Mouse (Mus musculus): ENCODE data around the gene Chrm5. TPM values are rescaled to one million over a fixed set of nuclear protein-coding genes. Genes with fewer than 3 reads are reported as not detected.
"Not testable (repeated sequence)": the region's sequence is repeated elsewhere in the genome, so short reads cannot be mapped to it uniquely, and the experiment has no call there.

The Chrm5 gene
- total and polyA plus RNA-seq, 3 experiments, result not detected

DNA sequence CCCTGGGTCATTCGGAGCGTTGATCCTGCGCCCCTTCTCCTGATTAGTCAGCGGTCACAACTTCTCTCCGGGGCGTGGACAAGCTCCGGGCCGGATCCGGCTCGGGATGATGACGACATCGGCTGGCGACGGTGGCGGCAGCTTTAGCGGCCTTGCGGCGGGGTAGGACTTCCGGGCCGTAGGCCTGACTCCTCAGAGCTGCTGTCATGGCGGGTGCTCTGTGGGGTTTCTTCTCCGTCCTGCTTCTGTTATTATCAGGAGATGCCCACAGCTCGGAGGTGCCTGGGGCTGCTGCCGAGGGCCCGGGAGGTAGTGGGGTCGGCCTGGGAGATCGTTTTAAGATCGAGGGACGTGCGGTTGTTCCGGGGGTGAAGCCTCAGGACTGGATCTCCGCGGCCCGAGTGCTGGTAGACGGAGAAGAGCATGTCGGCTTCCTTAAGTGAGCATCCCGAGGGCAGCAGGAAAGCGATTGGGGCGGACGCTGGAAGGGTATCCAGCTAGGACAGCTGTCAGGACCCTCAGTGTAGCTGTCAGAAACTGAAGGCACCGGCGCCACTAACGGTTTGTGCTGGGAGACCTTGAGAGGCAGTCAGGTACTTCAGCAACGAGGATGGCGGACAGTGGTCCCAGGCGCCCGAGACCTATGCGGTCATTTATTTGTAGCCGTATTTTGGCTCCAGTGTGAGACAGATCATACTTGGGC lies 25.6 kb downstream of the Chrm5 start, which contains the start of gene Emc7 (continued):
- TF ChIP-seq UBTF (IDR thresholded peaks at IDR 0.05; ENCODE audit: borderline replicate concordance, insufficient read depth, low read depth, low read length), result 0 out of 2 replicates have a peak, but pooled peaks have one; percentile 23
- peak; percentile 85 to 99; a peak in 3 of 4 replicates for TF ChIP-seq POLR2A (IDR thresholded peaks at IDR 0.05; ENCODE audit: control insufficient read depth in 1 of 2, insufficient read depth in 1 of 2, low read depth in 1 of 2, low read length in 2 of 2, poor library complexity in 1 of 2)
- no peak for TF ChIP-seq ZKSCAN1 (IDR thresholded peaks at IDR 0.05; ENCODE audit: low read depth, low read length)

DNA sequence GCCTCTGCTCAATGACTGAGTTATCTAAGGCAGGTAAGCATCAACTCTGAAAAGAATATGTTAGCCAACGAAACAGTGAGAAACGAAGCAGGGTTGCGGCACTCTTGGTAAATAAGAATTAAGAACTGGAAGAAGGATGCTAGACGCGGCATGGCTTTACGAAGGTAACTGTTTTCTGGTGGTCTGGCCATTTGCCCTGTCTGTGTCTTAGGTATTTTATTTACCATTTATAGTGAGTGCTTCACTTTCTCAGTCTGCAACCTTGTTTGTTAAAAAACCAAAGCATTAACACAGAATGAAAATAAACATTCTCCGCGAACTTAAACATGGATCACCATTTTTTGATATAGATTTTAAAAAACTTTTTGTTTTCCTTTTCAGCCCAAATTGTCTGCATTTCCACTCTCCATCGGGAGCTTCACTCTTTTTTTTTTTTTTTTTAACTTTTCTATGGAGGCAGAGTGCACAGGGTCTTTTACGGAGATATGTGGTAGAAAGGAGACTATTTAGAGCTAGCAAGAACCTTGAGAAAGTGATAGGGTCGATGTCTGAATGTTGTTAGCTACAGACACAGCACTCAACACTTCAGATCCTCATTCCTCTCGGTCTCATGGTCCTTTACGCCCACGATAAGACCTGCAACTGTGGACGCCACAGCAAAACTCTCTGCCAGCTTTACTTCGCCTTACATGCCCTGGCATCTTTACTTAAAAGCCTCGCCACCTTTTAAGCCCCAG lies 26.3 kb downstream of the Chrm5 start:
- Histone ChIP-seq H3K27me3 (ENCODE audit: control insufficient read depth in 1 of 2, insufficient read depth in 2 of 2, low read length in 2 of 2) (no peaks in the 10 kb centered on the region), H3K27ac (ENCODE audit: control insufficient read depth, low read depth, low read length) (peak overlapping the region; percentile 72), H3K36me3 (ENCODE audit: control insufficient read depth in 1 of 2, insufficient read depth in 2 of 2, low read length in 2 of 2) (peaks cover 0 to 39% of the 10 kb centered on the region in 2 experiments; a peak in 2 of 4 replicates), H3K9ac (ENCODE audit: control insufficient read depth, low read depth, low read length, poor library complexity, severe bottlenecking) (peak overlapping the region; percentile 80), H3K9me3 (replicated peaks; ENCODE audit: insufficient read depth, low read length) (no peaks in the 10 kb centered on the region), H3K4me3 (ENCODE audit: control insufficient read depth in 1 of 2, insufficient read depth in 1 of 2, low read depth in 2 of 2, low read length in 2 of 2) (peak overlapping the region; percentile 71 to 97), H3K4me1 (ENCODE audit: control insufficient read depth in 1 of 2, insufficient read depth in 2 of 2, low read length in 2 of 2) (peaks cover 21 to 26% of the 10 kb centered on the region in 2 experiments), H3K79me2 (ENCODE audit: control insufficient read depth, insufficient read depth, low read length, poor library complexity) (peaks cover 36% of the 10 kb centered on the region)
- DNase-seq (ENCODE audit: low read depth, low spot score), result peak; percentile 53
- peak; percentile 34; the same call in 1 of the 2 replicates for TF ChIP-seq POLR2AphosphoS5 (IDR thresholded peaks at IDR 0.05; ENCODE audit: borderline replicate concordance, low read depth, low read length)
- no peak for TF ChIP-seq ZMIZ1 (IDR thresholded peaks at IDR 0.05; ENCODE audit: low read depth, low read length)
- TF ChIP-seq CHD1 (IDR thresholded peaks at IDR 0.05; ENCODE audit: low read depth, low read length), result peak; percentile 90
- no peak for TF ChIP-seq TCF12 (IDR thresholded peaks at IDR 0.05; ENCODE audit: low read depth, low read length)
- TF ChIP-seq ZC3H11A (IDR thresholded peaks at IDR 0.05; ENCODE audit: low read depth, low read length), result no peak
- TF ChIP-seq SMC3 (IDR thresholded peaks at IDR 0.05; ENCODE audit: low read depth, low read length), result no peak
- TF ChIP-seq RCOR1 (IDR thresholded peaks at IDR 0.05; ENCODE audit: low read depth, low read length), result peak; percentile 45; the same call in 1 of the 2 replicates
- no peak for TF ChIP-seq ZNF384 (IDR thresholded peaks at IDR 0.05; ENCODE audit: low read depth, low read length)
- no peak for TF ChIP-seq HCFC1 (IDR thresholded peaks at IDR 0.05; ENCODE audit: low read depth, low read length)
- TF ChIP-seq ZKSCAN1 (IDR thresholded peaks at IDR 0.05; ENCODE audit: low read depth, low read length), result no peak
- TF ChIP-seq GATA1 (IDR thresholded peaks at IDR 0.05; ENCODE audit: low read depth, low read length), result 0 out of 2 replicates have a peak, but pooled peaks have one; percentile 26
- no peak for TF ChIP-seq MYB (IDR thresholded peaks at IDR 0.05; ENCODE audit: low read depth, low read length)
- no peak for TF ChIP-seq GABPA (IDR thresholded peaks at IDR 0.05; ENCODE audit: low read depth, low read length)

DNA sequence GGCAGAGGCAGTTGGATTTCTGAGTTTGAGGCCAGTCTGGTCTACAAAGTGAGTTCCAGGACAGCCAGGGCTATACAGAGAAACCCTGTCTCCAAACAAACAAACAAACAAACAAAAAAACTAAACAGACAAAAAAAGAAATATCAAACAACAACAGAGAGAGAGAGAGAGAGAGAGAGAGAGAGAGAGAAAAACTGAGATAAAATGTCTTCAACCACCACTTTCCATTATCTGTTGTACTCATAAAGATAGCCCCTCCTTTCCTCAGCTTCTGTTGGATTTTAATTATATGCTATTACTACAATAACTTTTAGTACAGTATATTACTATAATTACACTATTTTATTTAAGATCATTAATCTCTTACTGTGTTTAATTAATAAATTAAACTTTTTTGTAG lies 28.1 kb downstream of the Chrm5 start:
- not testable (repeated sequence) for H3K27me3 ChIP-seq (ENCODE audit: control insufficient read depth in 1 of 2, insufficient read depth in 2 of 2, low read length in 2 of 2); H3K9ac ChIP-seq (ENCODE audit: control insufficient read depth, low read depth, low read length, poor library complexity, severe bottlenecking); H3K4me3 ChIP-seq (ENCODE audit: control insufficient read depth in 1 of 2, insufficient read depth in 1 of 2, low read depth in 2 of 2, low read length in 2 of 2); H3K27ac ChIP-seq (ENCODE audit: control insufficient read depth, low read depth, low read length); H3K9me3 ChIP-seq (replicated peaks; ENCODE audit: insufficient read depth, low read length)
- H3K79me2 ChIP-seq (ENCODE audit: control insufficient read depth, insufficient read depth, low read length, poor library complexity), result peaks cover 22% of the 10 kb centered on the region
- peaks cover 0 to 46% of the 10 kb centered on the region in 2 experiments; a peak in 2 of 4 replicates for H3K36me3 ChIP-seq (ENCODE audit: control insufficient read depth in 1 of 2, insufficient read depth in 2 of 2, low read length in 2 of 2)
- peaks cover 25 to 36% of the 10 kb centered on the region in 2 experiments for H3K4me1 ChIP-seq (ENCODE audit: control insufficient read depth in 1 of 2, insufficient read depth in 2 of 2, low read length in 2 of 2)
- TF ChIP-seq MAZ (IDR thresholded peaks at IDR 0.05; ENCODE audit: low read depth, low read length), result 0 out of 2 replicates have a peak, but pooled peaks have one; percentile 36
- peak; percentile 55; the same call in 1 of the 2 replicates for TF ChIP-seq TCF12 (IDR thresholded peaks at IDR 0.05; ENCODE audit: low read depth, low read length)
- TF ChIP-seq EP300 (IDR thresholded peaks at IDR 0.05; ENCODE audit: low read depth in 1 of 2, low read length in 2 of 2), result peak; percentile 63 to 69; a peak in 3 of 4 replicates
- TF ChIP-seq SIN3A (IDR thresholded peaks at IDR 0.05; ENCODE audit: low read length), result peak; percentile 28; the same call in 1 of the 2 replicates
- peak; percentile 72 for TF ChIP-seq GATA1 (IDR thresholded peaks at IDR 0.05; ENCODE audit: low read depth, low read length)
- peak; percentile 20; the same call in 1 of the 2 replicates for TF ChIP-seq ETS1 (IDR thresholded peaks at IDR 0.05; ENCODE audit: low read depth, low read length)
- peak; percentile 80 for TF ChIP-seq JUND (IDR thresholded peaks at IDR 0.05; ENCODE audit: low read depth, low read length)
- 0 out of 2 replicates have a peak, but pooled peaks have one; percentile 31 for TF ChIP-seq HCFC1 (IDR thresholded peaks at IDR 0.05; ENCODE audit: low read depth, low read length)
- peak; percentile 40; the same call in 1 of the 2 replicates for TF ChIP-seq RCOR1 (IDR thresholded peaks at IDR 0.05; ENCODE audit: low read depth, low read length)
- peak; percentile 32 for DNase-seq (ENCODE audit: low read depth, low spot score)
